Mouse (Mus musculus) embryonic facial prominence, embryonic 11.5 days (tissue): ENCODE results near the gene Inpp4a. TPM values are rescaled to one million over a fixed set of nuclear protein-coding genes. Genes with fewer than 3 reads are reported as not detected.
A peak's percentile ranks its signal among the peaks of the same experiment; 100 is the strongest.

Experiments
- ATAC-seq: fragments of 200-750 bp; cut with Nextera tagmentation; replicated peaks from 2 replicates; pipeline ENCODE4 v1.8.0; 2017; ENCODE audit warnings: low read depth; ENCODE audit not compliant: insufficient number of reproducible peaks, low FRiP score, low TSS enrichment
- DNase-seq: peaks from one replicate; pipeline ENCODE4 v3.0.0-alpha.2; 2015; ENCODE audit warnings: low spot score
- H3K27ac ChIP-seq: fragments of 300-500 bp; sonication (generic); replicated peaks from 2 replicates; pipeline ENCODE4 v1.5.1; 2014; ENCODE audit warnings: mild to moderate bottlenecking, low read depth, low read length, control low read depth
- H3K27me3 ChIP-seq: fragments of 300-500 bp; sonication (generic); 2 replicates; pipeline ENCODE4 v1.6.1; 2014; ENCODE audit warnings: mild to moderate bottlenecking, low read length, moderate library complexity, mixed read lengths; ENCODE audit not compliant: control insufficient read depth, insufficient read depth
- H3K36me3 ChIP-seq: fragments of 300-500 bp; sonication (generic); replicated peaks from 2 replicates; pipeline ENCODE4 v1.6.1; 2014; ENCODE audit warnings: low read depth, mild to moderate bottlenecking, low read length, moderate library complexity, mixed read lengths; ENCODE audit not compliant: control insufficient read depth, insufficient read depth
- H3K4me1 ChIP-seq: fragments of 300-500 bp; sonication (generic); 2 replicates; pipeline ENCODE4 v1.6.1; 2014; ENCODE audit warnings: low read length, mixed read lengths; ENCODE audit not compliant: control insufficient read depth, insufficient read depth
- H3K4me2 ChIP-seq: fragments of 300-500 bp; sonication (generic); 2 replicates; pipeline ENCODE4 v1.6.1; 2014; ENCODE audit warnings: low read depth, mild to moderate bottlenecking, control low read depth, low read length, moderate library complexity
- H3K4me3 ChIP-seq: fragments of 300-500 bp; sonication (generic); 2 replicates; pipeline ENCODE4 v1.5.1; 2014; ENCODE audit warnings: low read depth, low read length, control low read depth
- H3K9ac ChIP-seq: fragments of 300-500 bp; sonication (generic); replicated peaks from 2 replicates; pipeline ENCODE4 v1.6.1; 2014; ENCODE audit warnings: mild to moderate bottlenecking, control low read depth, low read length
- H3K9me3 ChIP-seq: fragments of 300-500 bp; sonication (generic); replicated peaks from 2 replicates; pipeline ENCODE4 v1.6.1; 2016; ENCODE audit warnings: mild to moderate bottlenecking, low read length, inconsistent platforms, mixed read lengths; ENCODE audit not compliant: control insufficient read depth
- WGBS: fragments of 180-500 bp; shearing (Covaris S2); extraction: QIAGEN DNeasy Blood & Tissue Kit; methylation state at CpG from one replicate; pipeline ENCODE4 v1.1.7; 2014; 5-methylcytosine and 5-hydroxymethylcytosine counted together
- polyA plus RNA-seq: library from polyadenylated mRNA; unstranded; fragments of >200 nt; fragmentation: Nextera tagmentation; extraction: Ambion mirVana; gene quantifications from 2 replicates; pipeline ENCODE4 v1.2.1, GENCODE M21; 2014

Inpp4a gene
- polyA plus RNA-seq, 1 experiment from 2014 or later: 14.3 TPM

DNA sequence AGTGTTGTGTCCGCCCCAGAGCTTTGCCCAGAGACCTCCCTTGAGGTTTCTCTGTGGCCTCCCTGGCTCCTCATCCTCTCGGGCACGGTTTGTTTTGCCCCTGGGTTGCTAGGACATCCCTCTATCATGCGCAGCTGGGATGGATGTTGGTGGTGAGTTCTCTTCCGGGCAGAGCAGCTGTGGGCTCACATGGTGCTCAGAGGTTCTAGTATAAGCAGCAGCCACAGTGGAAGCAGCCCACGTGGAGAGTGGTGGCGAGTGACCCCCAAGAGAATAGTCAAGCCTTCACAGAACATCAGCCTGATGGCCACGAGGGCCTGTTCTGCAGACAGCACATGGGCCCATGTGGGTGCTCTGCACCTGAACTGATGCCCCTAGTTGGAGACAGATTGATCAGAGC lies 107.6 kb downstream of the Inpp4a start:
- ATAC-seq (no peak), DNase-seq (no peak)
- 84% methylated on average over 8 of the region's 8 CpGs for WGBS
- Histone ChIP-seq H3K9ac (no peak overlapping the region), H3K27ac (no peak overlapping the region), H3K27me3 (no peaks in the 10 kb centered on the region), H3K36me3 (no peaks in the 10 kb centered on the region), H3K4me3 (no peak overlapping the region), H3K9me3 (no peaks in the 10 kb centered on the region), H3K4me1 (no peaks in the 10 kb centered on the region), H3K4me2 (no peak overlapping the region)

DNA sequence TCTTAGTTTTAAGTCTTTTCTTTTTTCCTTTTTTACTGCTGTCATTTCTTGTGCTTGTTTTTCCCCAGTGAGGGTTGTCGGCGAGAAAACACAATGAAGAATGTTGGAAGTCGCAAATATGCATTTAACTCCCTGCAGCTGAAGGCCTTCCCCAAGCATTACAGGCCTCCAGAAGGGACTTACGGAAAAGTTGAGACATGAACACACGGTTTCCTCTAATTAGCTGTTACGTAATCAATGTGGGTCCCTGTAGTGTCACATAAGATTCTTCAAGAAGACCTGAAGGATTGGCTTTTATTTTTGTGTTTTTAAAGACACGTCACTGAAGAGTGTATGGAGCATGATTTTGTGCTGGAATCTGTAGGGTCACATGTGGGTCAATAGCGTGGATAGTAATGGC lies 108.4 kb downstream of the Inpp4a start:
- no peaks in the 10 kb centered on the region for H3K9me3 ChIP-seq
- no peaks in the 10 kb centered on the region for H3K27me3 ChIP-seq
- H3K27ac ChIP-seq: no peak overlapping the region
- no peak overlapping the region for H3K9ac ChIP-seq
- H3K4me3 ChIP-seq: no peak overlapping the region
- no peak for ATAC-seq
- H3K4me1 ChIP-seq: no peaks in the 10 kb centered on the region
- WGBS: 82% methylated on average over 8 of the region's 8 CpGs
- H3K36me3 ChIP-seq: no peaks in the 10 kb centered on the region
- H3K4me2 ChIP-seq: no peak overlapping the region
- no peak for DNase-seq

DNA sequence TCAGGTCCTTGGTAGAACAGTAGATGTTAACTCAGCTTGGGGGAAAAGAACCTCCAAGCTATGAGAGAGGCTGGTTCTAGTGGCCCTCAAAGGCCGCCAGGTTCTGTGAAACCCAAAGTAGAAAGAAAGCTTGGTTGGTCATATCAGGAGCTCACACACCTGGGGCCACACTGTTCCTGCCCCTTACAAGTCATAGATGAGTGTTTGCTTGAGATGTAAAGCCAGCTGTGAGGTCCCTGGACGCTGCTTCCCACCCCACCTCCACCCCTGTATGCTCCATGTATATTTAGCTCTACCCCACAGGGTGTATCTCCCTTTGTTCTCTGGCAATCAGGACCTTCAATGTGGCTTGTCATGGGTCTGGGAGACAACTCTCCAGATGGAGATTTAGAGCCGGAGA lies 109.0 kb downstream of the Inpp4a start:
- H3K27me3 ChIP-seq: no peaks in the 10 kb centered on the region
- DNase-seq (no peak), ATAC-seq (no peak)
- H3K9me3 ChIP-seq: no peaks in the 10 kb centered on the region
- H3K4me2 ChIP-seq: no peak overlapping the region
- no peaks in the 10 kb centered on the region for H3K36me3 ChIP-seq
- 75% methylated on average over 3 of the region's 3 CpGs for WGBS
- no peak overlapping the region for H3K27ac ChIP-seq
- no peak overlapping the region for H3K4me3 ChIP-seq
- no peaks in the 10 kb centered on the region for H3K4me1 ChIP-seq
- no peak overlapping the region for H3K9ac ChIP-seq

DNA sequence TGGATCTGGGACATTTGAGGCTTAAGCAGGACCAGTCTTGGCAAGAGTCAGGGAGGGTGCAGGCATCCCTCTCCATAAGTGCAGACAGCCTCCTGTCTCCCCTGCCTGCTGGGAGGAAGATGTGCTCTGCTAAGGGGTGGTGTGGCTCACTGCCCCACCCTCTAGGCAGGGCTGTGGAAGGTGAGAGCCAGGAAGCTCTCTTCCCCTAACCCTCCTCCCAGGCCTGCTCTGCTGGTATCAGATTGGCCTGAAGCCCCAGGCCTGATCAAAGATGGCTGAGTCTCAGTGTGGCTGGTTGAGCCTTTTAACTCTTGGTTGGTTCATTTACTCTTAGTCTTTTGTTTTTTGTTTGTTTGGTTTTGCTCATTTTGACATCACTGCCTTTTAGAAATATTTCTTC lies 110.0 kb downstream of the Inpp4a start:
- Histone ChIP-seq H3K27me3 (no peaks in the 10 kb centered on the region), H3K27ac (no peak overlapping the region), H3K4me2 (no peak overlapping the region), H3K36me3 (no peaks in the 10 kb centered on the region), H3K4me3 (no peak overlapping the region), H3K9me3 (no peaks in the 10 kb centered on the region), H3K4me1 (no peaks in the 10 kb centered on the region), H3K9ac (no peak overlapping the region)
- ATAC-seq (no peak), DNase-seq (no peak)

DNA sequence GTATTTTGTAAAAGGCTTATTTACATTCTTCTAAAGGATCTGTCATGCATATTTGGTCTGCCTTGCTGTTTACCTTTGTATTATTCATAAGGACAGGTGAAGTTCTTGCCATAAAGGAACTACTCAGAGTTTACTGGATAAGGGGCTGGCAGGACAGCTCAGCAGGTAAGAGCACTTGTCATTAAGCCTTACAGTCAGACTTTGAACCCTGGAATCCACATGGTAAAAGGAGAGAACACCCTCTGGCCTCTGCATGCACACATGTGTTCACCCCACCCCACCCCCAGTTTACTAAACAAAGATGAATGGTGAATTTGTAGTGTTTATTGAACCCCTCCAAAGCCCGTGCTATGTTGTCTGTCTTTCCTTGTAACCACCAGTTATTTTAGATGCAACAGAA lies 115.7 kb downstream of the Inpp4a start:
- Histone ChIP-seq H3K27ac (no peak overlapping the region), H3K9ac (no peak overlapping the region), H3K9me3 (no peaks in the 10 kb centered on the region), H3K27me3 (no peaks in the 10 kb centered on the region), H3K36me3 (no peaks in the 10 kb centered on the region; the same call in none of the 2 replicates), H3K4me1 (no peaks in the 10 kb centered on the region), H3K4me2 (no peak overlapping the region), H3K4me3 (no peak overlapping the region)
- 84% methylated on average over 1 of the region's 1 CpGs for WGBS
- ATAC-seq: no peak
- no peak for DNase-seq

DNA sequence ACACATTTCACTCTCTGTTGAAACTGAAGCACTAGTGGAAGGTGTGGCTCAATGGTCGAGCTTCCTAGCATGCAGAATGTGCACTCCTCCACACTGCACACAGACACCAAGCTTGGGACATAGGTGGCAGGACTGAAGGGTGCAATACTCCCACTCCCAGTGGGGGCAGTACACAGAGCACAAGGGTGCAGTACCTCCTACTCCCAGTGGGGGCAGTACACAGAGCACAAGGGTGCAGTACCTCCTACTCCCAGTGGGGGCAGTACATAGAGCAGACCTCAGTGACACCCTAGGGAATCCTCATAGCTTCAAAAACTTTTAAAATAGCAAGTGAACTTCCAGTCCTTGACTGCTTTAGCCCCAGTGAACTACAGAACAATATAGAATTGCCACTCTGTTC lies 119.8 kb downstream of the Inpp4a start:
- ATAC-seq (no peak), DNase-seq (peak; percentile 29)
- Histone ChIP-seq H3K4me1 (no peaks in the 10 kb centered on the region), H3K9me3 (no peaks in the 10 kb centered on the region), H3K27ac (no peak overlapping the region), H3K27me3 (no peaks in the 10 kb centered on the region), H3K9ac (no peak overlapping the region), H3K4me3 (no peak overlapping the region), H3K4me2 (no peak overlapping the region), H3K36me3 (peaks cover 2% of the 10 kb centered on the region)
- WGBS: 81% methylated on average over 1 of the region's 1 CpGs

DNA sequence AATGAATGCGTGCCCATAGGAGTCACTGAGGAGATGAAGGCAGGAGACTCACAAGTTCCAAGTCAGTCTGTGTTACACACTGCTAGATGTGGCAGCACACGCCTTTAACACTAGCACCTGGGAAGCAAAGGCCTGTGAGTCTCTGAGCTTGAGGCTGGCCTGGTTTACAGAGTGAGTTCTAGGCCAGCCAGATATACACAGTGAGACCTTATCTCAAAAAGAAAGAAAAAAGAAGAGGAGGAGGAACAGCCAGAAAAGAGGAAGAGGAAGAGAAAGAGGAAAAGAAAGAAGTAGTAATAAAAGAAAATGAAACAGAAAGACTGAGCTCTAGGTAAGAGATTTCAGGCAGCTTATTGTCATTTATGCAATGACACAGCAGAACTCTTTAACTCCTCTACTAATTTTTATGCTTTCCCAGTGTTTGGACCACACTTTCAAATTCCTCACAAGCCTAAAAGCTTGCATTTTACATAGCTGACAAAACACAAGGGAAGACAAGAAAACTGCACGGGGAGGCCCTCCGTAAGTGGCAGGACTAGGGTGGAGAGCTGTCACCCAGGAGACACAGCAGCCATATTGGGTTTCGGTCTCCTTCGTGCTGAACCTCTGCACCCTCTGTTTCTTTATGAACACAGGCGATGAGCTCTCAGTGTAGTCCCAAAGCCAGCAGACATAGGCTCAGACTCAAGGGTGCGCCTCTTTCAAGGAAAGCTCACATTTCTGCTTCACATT lies 127.6 kb downstream of the Inpp4a start:
- no peak overlapping the region for H3K4me3 ChIP-seq
- DNase-seq (no peak), ATAC-seq (no peak)
- H3K9ac ChIP-seq: no peak overlapping the region
- H3K9me3 ChIP-seq: no peaks in the 10 kb centered on the region
- 95% methylated on average over 8 of the region's 8 CpGs for WGBS
- no peak overlapping the region for H3K27ac ChIP-seq
- H3K4me2 ChIP-seq: no peak overlapping the region
- H3K27me3 ChIP-seq: no peaks in the 10 kb centered on the region
- H3K4me1 ChIP-seq: no peaks in the 10 kb centered on the region; the same call in 1 of the 2 replicates
- peaks cover 2% of the 10 kb centered on the region; the same call in 1 of the 2 replicates for H3K36me3 ChIP-seq

DNA sequence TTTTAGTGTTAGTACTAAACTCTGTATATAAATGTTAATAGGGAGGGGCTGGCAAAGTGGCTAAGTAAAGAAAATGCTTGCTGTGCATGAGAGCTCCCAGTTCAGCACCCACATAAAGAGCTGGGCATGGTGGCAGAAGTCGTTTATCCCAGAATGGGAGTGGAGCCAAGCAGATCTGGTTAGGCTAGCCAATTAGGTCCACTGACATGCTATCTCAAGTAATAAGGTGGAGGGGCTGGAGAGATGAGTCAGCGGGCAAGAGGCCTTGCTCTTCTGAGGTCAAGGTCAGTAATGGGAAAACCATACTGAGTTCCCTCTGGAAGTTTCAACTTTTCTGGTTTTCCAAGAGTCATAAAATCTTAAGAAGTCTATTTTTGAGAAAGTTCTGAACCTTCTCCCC lies 129.2 kb downstream of the Inpp4a start:
- Histone ChIP-seq H3K36me3 (peaks cover 2% of the 10 kb centered on the region), H3K27ac (no peak overlapping the region), H3K9ac (no peak overlapping the region; the same call in 1 of the 2 replicates), H3K4me1 (no peaks in the 10 kb centered on the region; the same call in 1 of the 2 replicates), H3K9me3 (no peaks in the 10 kb centered on the region), H3K27me3 (no peaks in the 10 kb centered on the region), H3K4me3 (peak overlapping the region; percentile 94), H3K4me2 (peak overlapping the region; percentile 79)
- no peak for DNase-seq
- WGBS: 78% methylated on average over 2 of the region's 2 CpGs
- ATAC-seq: no peak
